Mouse (Mus musculus): ENCODE measurements around the gene Pnpla7. TPM values are rescaled to one million over a fixed set of nuclear protein-coding genes. Genes with fewer than 3 reads are reported as not detected.
"Not testable (repeated sequence)": the region's sequence is repeated elsewhere in the genome, so short reads cannot be mapped to it uniquely, and the experiment has no call there.

Pnpla7 gene
- polyA plus RNA-seq, 1 experiment from 2014 or later, result 4.5 TPM

DNA sequence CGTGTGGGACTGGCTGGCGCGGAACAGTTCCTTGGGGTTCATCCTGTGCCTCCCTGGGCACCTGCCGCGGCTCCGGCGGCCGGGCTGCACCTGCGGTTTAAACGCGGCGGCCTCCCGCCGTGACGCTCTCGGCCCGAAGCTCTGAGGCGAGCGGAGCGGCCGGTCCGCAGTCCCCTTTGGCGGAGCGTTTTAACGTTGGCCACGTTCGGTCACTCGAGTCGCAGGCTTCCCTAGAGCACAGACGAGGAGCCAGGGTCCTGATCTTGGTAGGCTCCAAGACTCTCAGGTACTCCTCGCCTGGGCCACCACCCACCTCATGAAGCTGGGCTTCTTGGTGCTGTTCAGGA, 25.7 kb upstream of the Pnpla7 start:
- under 1% methylated on average over 31 of the region's 31 CpGs for WGBS
- peak overlapping the region; percentile 72 for H3K27ac ChIP-seq
- ATAC-seq (replicated peaks), result peak; percentile 31
- H3K4me1 ChIP-seq, result peaks cover 19% of the 10 kb centered on the region
- peak overlapping the region; percentile 87 for H3K4me2 ChIP-seq
- H3K9ac ChIP-seq, result peak overlapping the region; percentile 82
- H3K4me3 ChIP-seq, result peak overlapping the region; percentile 71
- no peaks in the 10 kb centered on the region for H3K9me3 ChIP-seq
- no peaks in the 10 kb centered on the region for H3K27me3 ChIP-seq (replicated peaks)
- peaks cover 27% of the 10 kb centered on the region for H3K36me3 ChIP-seq (replicated peaks)

- Histone ChIP-seq H3K4me2 (no peak overlapping the region), H3K4me1 (peaks cover 19% of the 10 kb centered on the region), H3K4me3 (no peak overlapping the region), H3K36me3 (replicated peaks) (peaks cover 42% of the 10 kb centered on the region), H3K27me3 (replicated peaks) (no peaks in the 10 kb centered on the region), H3K9ac (no peak overlapping the region), H3K27ac (no peak overlapping the region), H3K9me3 (no peaks in the 10 kb centered on the region)
- 84% methylated on average over 4 of the region's 4 CpGs for WGBS
- ATAC-seq (replicated peaks), result no peak
Observed at GRCm38 (mm10) chr2:24952537-24953055, 23.2 kb upstream of the Pnpla7 start.

DNA sequence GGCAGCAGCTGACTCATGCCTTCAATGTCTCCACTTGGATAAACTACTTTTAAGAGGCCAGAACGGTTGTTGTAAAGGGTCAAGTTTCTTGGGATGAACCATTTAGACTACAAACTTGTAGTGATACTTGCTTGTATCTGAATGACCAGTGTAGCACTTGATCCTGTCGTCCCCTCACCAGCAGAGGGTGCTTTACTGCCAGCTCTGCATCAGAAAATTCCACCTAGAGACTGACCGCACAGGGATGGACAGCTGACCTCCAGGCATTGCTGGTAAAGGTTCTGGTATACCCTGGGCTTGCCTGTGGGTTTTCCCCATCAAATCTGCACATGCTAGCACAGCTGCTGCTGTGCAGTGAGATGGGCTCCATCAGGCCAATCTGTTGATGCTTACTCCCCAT, 14.9 kb upstream of the Pnpla7 start:
- Histone ChIP-seq H3K4me1 (peaks cover 18% of the 10 kb centered on the region), H3K4me3 (no peak overlapping the region), H3K27ac (no peak overlapping the region), H3K4me2 (no peak overlapping the region), H3K9me3 (no peaks in the 10 kb centered on the region), H3K27me3 (replicated peaks) (no peaks in the 10 kb centered on the region), H3K9ac (no peak overlapping the region), H3K36me3 (replicated peaks) (peaks cover 31% of the 10 kb centered on the region)
- 31% methylated on average over 3 of the region's 3 CpGs for WGBS
- no peak for ATAC-seq (replicated peaks)

GRCm38 (mm10) chr2:24962304-24963000, 13.4 kb upstream of the Pnpla7 start, which contains the start of gene Dph7:
Gene Dph7 (plus strand): TSS chr2:24962400.
- Histone ChIP-seq H3K27ac (peak within 1 kb of the TSS; percentile 76), H3K36me3 (replicated peaks) (peaks cover 27% of the 10 kb centered on the region)
- under 1% methylated on average over 28 of the region's 28 CpGs for WGBS

GRCm38 (mm10) chr2:24970386-24970785, 5.4 kb upstream of the Pnpla7 start:
- ATAC-seq (replicated peaks), result no peak
- no peak overlapping the region for H3K4me3 ChIP-seq
- H3K36me3 ChIP-seq (replicated peaks), result peaks cover 38% of the 10 kb centered on the region
- H3K4me1 ChIP-seq, result peaks cover 15% of the 10 kb centered on the region
- H3K27me3 ChIP-seq (replicated peaks), result no peaks in the 10 kb centered on the region
- no peak overlapping the region for H3K4me2 ChIP-seq
- H3K27ac ChIP-seq, result no peak overlapping the region
- no peaks in the 10 kb centered on the region for H3K9me3 ChIP-seq
- H3K9ac ChIP-seq, result no peak overlapping the region
- 79% methylated on average over 4 of the region's 4 CpGs for WGBS

More at GRCm38 (mm10) chr2:24962304-24963000, 13.4 kb upstream of the Pnpla7 start, which contains the start of gene Dph7:
- Histone ChIP-seq H3K9me3 (no peaks in the 10 kb centered on the region), H3K9ac (peak within 1 kb of the TSS; percentile 97), H3K4me1 (peaks cover 18% of the 10 kb centered on the region), H3K4me2 (peak within 1 kb of the TSS; percentile 80), H3K27me3 (replicated peaks) (no peaks in the 10 kb centered on the region), H3K4me3 (peak within 1 kb of the TSS; percentile 96)
- ATAC-seq (replicated peaks), result peak; percentile 93

- 0% methylated on average over 17 of the region's 17 CpGs for WGBS
- Histone ChIP-seq H3K36me3 (replicated peaks) (peaks cover 24% of the 10 kb centered on the region), H3K4me3 (peak overlapping the region; percentile 72), H3K9ac (peak overlapping the region; percentile 57), H3K27ac (peak overlapping the region; percentile 84), H3K4me1 (peaks cover 24% of the 10 kb centered on the region), H3K4me2 (peak overlapping the region; percentile 98)
- not testable (repeated sequence) for H3K27me3 ChIP-seq (replicated peaks); H3K9me3 ChIP-seq; ATAC-seq (replicated peaks)
Observed at GRCm38 (mm10) chr2:24974452-24974851, 1.4 kb upstream of the Pnpla7 start.

GRCm38 (mm10) chr2:24974906-24975703, 728 bp upstream of the Pnpla7 start, which contains the start of gene Mrpl41:
Gene Mrpl41 (minus strand): TSS chr2:24975098.
- Histone ChIP-seq H3K27me3 (replicated peaks) (no peaks in the 10 kb centered on the region), H3K4me1 (peaks cover 24% of the 10 kb centered on the region), H3K36me3 (replicated peaks) (peaks cover 17% of the 10 kb centered on the region), H3K4me3 (peak within 1 kb of the TSS; percentile 72), H3K9me3 (no peaks in the 10 kb centered on the region), H3K4me2 (peak within 1 kb of the TSS; percentile 98), H3K9ac (peak within 1 kb of the TSS; percentile 57), H3K27ac (peak within 1 kb of the TSS; percentile 89)
- ATAC-seq (replicated peaks), result peak; percentile 100
- WGBS, result 0% methylated on average over 64 of the region's 64 CpGs

- no peak for ATAC-seq (replicated peaks)
- H3K4me2 ChIP-seq, result no peak overlapping the region
- no peaks in the 10 kb centered on the region for H3K27me3 ChIP-seq (replicated peaks)
- no peak overlapping the region for H3K27ac ChIP-seq
- H3K4me3 ChIP-seq, result no peak overlapping the region
- WGBS, result 91% methylated on average over 5 of the region's 5 CpGs
- H3K36me3 ChIP-seq (replicated peaks), result peaks cover 6% of the 10 kb centered on the region
- no peak overlapping the region for H3K9ac ChIP-seq
- H3K9me3 ChIP-seq, result no peaks in the 10 kb centered on the region
- H3K4me1 ChIP-seq, result peaks cover 24% of the 10 kb centered on the region
Observed at GRCm38 (mm10) chr2:24976960-24977359, 1.1 kb downstream of the Pnpla7 start.

DNA sequence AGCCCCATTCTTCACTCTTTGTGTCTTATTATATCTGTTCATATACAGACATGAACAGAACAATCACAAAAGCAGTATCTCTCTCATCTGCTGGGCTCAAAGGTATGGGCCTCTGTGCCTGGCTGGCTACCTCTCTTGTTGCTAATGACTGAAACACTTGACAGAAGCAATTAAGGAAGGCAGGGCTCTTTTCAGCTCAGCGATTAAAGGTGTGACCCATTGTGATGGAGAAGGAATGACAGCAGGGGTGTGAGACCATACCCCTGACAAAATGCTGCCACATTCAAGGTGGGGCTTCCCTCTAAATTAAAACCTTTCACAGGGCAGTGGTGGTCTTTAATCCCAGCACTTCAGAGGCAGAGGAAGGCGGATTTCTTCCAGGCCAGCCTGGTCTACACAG, 11.9 kb downstream of the Pnpla7 start:
- Histone ChIP-seq H3K27ac (no peak overlapping the region), H3K4me3 (no peak overlapping the region), H3K4me2 (no peak overlapping the region), H3K36me3 (replicated peaks) (no peaks in the 10 kb centered on the region), H3K9me3 (no peaks in the 10 kb centered on the region), H3K27me3 (replicated peaks) (no peaks in the 10 kb centered on the region), H3K9ac (no peak overlapping the region), H3K4me1 (no peaks in the 10 kb centered on the region)
- WGBS, result 75% methylated on average over 2 of the region's 2 CpGs
- no peak for ATAC-seq (replicated peaks)

GRCm38 (mm10) chr2:24995332-24995731, 19.5 kb downstream of the Pnpla7 start:
- ATAC-seq (replicated peaks), result no peak
- no peak overlapping the region for H3K4me3 ChIP-seq
- no peaks in the 10 kb centered on the region for H3K36me3 ChIP-seq (replicated peaks)
- no peak overlapping the region for H3K9ac ChIP-seq
- H3K4me2 ChIP-seq, result no peak overlapping the region
- H3K4me1 ChIP-seq, result no peaks in the 10 kb centered on the region
- 95% methylated on average over 6 of the region's 6 CpGs for WGBS
- H3K27ac ChIP-seq, result no peak overlapping the region
- H3K9me3 ChIP-seq, result no peaks in the 10 kb centered on the region
- no peaks in the 10 kb centered on the region for H3K27me3 ChIP-seq (replicated peaks)

- Histone ChIP-seq H3K27me3 (replicated peaks) (no peaks in the 10 kb centered on the region), H3K9me3 (no peaks in the 10 kb centered on the region), H3K4me2 (no peak overlapping the region), H3K27ac (no peak overlapping the region), H3K4me1 (no peaks in the 10 kb centered on the region), H3K4me3 (no peak overlapping the region), H3K9ac (no peak overlapping the region), H3K36me3 (replicated peaks) (no peaks in the 10 kb centered on the region)
- 93% methylated on average over 2 of the region's 2 CpGs for WGBS
- ATAC-seq (replicated peaks), result no peak
Observed at GRCm38 (mm10) chr2:24996471-24996870, 20.6 kb downstream of the Pnpla7 start.

DNA sequence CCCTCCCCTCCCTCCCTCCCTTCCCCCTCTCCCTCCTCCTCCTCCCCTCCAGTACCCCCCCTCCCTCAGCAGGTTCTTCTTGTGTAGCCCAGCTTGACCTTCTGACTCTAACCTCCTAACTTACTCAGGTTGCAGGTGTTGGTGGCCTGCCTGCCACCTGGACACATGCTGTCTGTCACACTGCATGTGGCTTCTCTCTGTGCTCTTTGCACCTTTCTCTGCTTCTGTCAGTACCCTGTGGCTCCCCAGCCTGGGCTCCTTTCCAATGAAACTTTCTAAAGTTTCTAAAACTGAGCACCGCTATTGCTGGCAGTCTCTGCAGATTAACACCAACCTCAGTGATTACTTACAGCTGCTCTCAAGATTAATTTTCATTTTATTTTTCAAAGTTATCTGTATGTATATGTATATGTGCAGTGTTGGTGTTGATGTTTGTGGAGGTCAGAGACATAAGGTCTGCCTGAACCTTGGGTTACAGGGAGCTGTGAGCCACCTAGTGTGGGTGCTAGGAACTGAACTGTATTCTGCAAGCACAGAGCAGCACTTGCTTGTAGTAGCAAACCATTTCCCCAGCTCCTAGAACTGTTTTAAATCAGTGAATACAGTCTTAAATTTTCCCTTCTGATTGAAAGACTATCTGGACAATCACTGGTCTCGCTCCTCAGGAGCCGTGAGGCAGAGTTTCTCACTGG, 24.9 kb downstream of the Pnpla7 start:
- Histone ChIP-seq H3K9me3 (no peaks in the 10 kb centered on the region), H3K4me1 (no peaks in the 10 kb centered on the region), H3K9ac (no peak overlapping the region), H3K27ac (no peak overlapping the region), H3K4me3 (no peak overlapping the region), H3K4me2 (no peak overlapping the region), H3K36me3 (replicated peaks) (no peaks in the 10 kb centered on the region), H3K27me3 (replicated peaks) (no peaks in the 10 kb centered on the region)
- no peak for ATAC-seq (replicated peaks)
- WGBS, result 81% methylated on average over 3 of the region's 3 CpGs

Data from midbrain, embryonic 15.5 days (tissue).